Mouse (Mus musculus): Measurements from ENCODE around the gene Dnajc16.
A peak's percentile ranks its signal among the peaks of the same experiment; 100 is the strongest.

Gene Dnajc16

DNA sequence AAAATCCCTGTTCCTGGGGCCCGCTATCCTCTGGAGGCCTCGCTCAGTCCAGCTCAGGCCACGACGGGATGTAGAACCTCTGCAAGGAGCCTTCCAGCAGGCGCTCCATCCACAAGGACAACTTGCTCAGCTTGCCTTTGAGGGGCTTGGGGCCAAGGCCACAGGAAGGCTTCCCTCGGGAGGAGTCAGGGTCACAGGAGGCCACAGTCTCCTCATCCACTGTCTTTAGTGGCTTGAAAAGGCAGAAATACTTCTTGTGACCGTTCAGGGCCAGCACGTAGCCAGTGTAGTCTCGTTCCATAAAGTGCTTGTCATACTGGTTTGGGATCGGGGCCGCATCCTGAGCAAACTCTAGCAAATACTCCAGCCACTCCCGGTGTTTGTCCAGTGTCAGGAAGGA, 27.3 kb downstream of the Dnajc16 start:
- DNase-seq (ENCODE audit: low read depth, low spot score): no peak

DNA sequence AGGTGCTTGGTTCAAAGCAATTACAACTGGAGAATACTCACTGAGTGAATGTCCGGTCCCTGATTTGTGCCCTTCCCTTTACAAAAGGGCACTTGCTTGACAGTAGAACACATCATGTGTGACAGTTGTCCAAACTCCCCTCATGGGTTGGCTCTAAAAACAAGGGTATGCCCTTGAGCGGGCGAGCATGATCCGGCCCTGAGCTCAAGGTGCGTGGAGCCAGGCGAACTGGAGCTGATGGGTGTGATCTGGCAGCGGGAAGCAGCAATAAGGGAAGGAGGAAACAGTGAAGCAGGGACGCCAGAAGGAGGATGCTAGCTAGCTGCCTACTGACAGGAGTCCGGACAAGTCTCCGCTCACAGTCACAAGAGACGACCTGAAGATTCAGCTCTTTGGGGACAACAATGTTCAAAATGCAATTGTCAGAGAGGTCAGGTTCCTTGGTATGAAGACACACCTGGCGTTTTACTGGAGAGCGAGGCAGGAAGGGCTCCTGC, 28.6 kb downstream of the Dnajc16 start:
- DNase-seq (ENCODE audit: low read depth, low spot score): no peak

DNA sequence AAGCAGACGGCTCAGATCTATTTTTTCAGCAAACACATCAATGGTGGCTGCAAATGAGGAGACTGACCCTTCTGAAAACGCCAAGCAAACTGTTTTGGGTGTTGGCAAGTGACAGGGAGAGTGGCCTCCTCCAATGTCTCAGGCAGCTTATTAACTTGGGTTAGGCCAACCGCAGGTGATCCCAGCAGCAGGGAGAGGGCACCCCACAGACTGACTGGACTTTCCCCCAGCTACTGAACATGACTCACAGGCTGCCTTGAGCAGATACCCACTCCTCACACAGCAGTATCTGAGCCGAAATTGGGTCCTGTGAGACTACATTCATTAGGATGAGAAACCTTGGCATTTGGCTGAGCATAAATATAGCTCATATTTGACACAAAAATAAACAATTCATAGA, 29.8 kb downstream of the Dnajc16 start:
- no peak for DNase-seq (ENCODE audit: low read depth, low spot score)

DNA sequence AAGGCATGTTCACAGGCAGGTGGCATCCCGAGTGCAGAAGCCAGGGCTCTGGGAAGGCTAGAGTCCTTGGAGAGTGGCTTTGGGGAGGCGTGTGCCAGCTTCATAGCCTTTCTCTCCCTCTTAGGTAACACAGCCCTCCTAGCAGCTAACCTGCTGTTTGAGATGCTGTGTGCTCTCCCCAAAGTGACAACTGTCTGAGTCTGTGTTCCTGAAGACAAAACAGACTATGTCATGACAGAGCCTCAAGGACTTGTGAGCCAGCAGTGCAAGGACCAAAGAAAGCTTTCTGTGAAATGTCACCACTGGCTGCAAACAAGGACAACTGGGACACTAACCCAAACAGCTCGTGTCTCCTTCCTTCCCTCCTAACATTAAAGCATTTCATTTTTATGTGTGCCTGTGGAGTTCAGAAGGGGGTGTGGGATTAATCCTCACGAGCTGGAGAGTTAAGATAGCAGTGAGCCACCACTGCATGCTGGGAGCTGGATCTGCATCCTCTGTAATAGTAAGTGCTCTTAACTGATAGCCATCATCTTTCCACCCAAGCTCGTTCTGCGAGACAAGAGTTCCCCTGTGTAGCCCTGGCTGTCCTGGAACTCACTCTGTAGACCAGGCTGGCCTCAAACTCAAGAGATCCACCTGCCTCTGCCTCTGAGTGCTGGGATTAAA, 31.7 kb downstream of the Dnajc16 start:
- no peak for DNase-seq (ENCODE audit: low read depth, low spot score)

DNA sequence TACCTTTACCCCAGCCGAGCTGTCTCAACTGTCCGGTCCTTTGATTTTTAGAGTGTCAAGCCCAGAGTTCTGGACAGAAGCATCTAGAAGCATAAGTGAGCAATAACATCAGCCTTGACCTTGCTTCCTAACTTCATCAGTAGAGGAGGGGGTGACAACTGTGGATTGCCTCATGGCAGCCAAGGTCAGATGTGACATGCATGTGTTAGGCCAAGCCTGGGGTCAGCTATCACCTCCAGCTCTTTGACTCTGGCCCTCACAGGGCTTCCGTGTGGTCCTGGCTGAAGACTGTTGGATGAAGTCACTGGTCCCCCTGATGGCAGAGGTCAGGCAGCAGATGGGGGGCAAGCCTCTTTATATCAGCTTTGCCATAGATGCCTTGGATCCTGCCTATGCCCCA, 33.6 kb downstream of the Dnajc16 start:
- no peak for DNase-seq (ENCODE audit: low read depth, low spot score)

DNA sequence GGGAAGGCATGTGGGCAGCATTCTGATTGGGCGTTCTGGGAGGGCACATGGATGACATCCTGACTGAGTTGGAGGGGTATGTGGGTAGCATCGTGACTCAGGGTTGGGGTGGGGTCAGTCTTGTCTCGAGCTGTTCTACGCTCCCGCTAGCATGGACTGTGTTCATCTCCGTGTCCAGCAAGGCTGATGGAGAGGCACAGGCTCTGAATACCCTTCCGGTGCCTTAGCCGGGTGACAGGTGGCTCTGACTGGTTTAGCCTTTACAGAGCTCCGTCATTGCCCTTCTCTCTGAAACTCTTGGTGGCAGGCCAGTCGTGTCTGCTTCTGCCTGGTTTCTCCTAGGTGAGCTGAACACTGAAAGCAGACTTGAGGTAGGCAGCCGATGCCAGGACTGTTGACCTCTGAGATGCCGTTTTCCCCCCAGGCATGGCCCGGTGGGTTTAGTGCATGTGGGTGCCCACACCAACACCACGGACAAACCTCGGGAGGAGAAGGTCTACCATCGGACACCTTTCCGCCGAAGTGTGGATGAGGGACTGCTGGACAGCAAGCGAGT, 35.3 kb downstream of the Dnajc16 start:
- DNase-seq (ENCODE audit: low read depth, low spot score): no peak

DNA sequence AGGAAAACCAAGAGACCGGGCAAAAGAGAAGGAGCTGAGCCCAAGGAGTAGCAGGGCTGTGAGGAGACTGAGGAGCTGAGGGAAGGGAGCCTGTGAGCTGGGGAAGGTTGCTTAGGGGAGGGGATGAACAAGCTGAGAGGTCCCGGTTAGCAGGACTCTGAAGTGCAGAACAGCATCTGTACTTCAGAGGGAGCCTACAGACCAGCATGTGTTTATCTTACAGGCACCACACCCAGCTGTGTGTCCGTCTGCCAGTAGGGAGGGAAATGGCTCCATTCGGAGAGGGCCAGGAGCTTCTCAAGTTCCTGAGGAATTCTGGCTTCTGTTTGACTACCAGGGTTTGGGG, 38.7 kb downstream of the Dnajc16 start:
- DNase-seq (ENCODE audit: low read depth, low spot score): peak; percentile 12

DNA sequence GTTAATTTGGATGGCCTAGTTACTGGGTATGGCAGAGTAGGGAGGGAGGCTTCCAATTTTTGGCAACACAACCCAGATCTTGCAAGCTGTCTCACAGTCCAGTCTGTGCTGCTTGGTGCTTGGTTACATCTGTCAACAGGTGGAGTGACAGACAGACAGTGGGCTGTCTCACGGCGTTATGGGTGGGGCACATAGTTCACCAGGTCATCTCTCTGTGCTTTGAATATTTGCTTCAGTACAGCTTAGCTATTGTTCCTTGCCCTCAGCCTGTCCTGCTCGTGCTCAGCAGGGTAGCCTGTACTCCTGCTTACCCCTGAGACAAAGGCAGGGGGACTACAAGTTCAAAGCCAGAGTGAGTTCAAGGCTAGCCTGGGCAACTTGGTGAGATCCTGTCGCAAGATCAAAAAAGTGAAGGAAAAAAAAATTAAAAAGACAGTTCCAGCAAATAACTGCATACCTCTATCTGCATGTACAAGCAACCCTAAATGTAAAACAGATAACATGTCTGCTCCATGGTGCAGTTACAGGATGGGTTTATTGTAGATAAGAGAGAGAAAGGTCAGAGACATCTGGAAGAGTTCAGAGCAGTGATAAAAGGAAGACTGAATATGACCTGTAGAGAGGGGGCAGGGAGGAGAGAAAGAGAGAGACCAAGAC, 39.2 kb downstream of the Dnajc16 start:
- DNase-seq (ENCODE audit: low read depth, low spot score): no peak

DNA sequence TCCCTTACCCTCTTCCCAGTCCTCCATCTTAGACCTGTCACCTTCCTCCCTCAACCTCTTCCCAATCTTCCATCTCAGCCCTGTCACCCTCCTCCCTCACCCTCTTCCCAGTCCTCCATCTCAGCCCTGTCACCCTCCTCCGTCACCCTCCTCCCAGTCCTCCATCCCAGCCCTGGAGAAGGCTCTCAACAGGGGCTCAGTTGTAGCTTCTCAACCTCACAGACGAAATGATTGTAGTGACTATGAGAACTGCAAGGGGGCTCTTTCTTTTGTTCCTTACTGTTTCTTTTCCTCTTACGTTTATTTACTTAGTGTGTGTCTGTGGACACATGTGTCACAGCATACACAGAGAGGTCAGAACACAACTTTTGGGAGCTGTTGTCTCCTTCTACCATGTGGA, 39.9 kb downstream of the Dnajc16 start:
- DNase-seq (ENCODE audit: low read depth, low spot score): no peak

DNA sequence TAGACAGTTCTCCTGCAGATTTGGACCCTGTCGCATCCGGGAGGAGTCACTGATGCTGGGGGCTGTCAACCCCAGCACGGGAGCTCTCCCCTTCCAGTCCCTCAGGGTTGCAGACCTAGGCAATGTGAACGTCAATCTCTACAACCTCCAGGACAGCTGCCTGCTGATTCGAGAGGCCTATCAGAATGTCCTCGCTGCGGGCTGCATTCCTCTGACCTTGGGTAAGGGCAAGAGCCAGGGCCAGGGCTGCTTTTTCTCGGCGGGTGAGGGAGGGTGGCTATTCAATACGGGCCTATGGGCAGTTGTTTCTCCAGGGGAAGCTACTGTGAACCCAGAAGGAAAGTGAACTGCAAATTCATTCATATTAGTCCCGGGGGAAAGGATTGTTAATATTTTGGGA, 41.2 kb downstream of the Dnajc16 start:
- DNase-seq (ENCODE audit: low read depth, low spot score): peak; percentile 16

DNA sequence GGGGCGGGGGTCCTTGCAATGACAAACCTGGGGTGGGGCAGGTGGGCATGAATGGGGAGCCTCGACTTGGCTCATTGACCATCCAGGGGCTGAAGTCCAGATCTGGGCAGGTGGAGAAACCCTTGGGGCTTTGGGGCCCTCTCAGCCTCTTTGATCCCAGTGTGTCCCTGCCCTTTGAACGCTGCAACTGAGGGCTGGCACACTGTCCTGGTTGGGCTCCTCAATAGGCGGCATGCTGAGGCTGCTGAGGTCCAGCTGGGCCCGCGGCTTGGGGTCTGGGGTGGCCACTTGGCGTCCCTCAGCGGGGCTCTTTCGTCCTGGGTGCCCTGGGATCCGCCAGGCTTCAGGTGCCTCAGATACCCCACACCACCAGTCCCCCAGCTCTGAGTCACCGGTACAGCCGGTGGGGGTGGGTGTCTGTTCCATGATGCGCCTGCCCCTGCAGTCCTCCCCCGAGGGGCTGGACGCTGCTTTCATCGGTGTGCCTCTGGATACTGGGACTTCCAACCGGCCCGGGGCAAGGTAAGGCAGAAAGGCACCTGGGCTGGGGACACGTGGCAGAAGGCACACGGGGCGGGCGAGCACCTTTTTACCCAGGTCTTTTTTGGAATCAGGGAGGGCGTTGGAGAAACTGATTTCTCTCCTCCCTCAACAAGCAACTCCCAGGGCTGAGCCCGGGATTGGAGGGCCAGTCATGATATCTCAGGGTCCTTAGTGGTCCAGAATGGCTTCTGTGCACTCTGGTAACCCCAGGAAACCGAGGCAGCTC, 44.0 kb downstream of the Dnajc16 start, which contains the start of gene Agmat:
Agmat (plus strand) TSS at position 95 of the 769 bp plus-strand sequence.
- DNase-seq (ENCODE audit: low read depth, low spot score): no peak

DNA sequence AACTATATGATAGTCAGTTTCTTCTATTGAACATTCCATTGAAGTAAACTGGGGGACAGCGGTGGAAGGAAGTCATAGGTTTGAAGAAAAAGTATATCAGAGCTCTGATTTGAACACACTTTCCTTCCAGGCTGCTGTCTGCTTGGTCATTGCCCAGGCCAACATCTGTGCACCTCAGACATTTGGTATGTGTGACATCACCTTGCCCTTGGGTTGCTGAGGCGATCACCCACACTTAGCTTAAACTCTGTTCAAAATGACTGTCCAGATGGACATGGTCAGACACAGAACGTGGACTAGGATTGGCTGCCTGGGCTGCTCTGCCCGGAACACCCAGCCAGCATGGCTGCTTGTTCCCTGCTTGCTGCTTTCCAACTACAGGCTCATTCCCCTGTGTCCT, 48.4 kb downstream of the Dnajc16 start:
- DNase-seq (ENCODE audit: low read depth, low spot score): no peak

DNA sequence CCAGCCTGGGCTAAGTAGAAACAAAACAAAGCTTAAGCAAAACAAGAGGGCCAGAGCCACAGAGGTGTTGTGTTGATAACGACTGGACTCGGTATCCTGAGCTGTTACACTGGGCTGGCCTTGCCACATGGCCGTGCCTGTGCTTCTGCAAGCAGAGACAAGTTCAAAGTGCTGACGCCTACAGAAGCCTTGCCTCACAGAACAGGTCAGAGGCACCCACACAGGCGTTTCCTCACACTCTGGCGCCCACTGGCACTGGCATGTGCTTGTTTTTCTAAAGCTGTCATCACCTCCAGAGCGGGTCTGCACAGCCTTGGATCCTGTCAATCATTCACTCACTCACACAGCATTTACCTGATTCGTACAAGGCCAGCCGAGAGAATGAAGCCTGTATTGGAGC, 48.9 kb downstream of the Dnajc16 start:
- DNase-seq (ENCODE audit: low read depth, low spot score): no peak

DNA sequence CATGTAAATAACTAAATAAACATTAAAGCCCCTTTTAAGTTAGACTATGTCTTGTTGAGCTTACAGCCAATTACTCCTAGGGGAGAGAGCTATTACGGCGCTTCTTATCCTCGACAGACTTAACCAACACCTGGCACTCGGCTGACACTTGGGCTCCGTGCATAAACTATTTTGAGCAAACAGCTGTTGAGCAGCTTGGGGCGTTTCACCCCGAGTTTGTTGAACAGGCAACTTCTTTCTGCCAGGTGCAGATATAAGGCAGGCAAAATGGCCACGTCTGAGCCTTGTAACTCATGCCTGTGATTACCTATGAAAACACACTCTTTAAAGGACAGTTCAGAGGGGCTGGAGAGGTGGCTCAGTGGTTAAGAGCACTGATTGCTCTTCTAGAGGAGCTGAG, 52.7 kb downstream of the Dnajc16 start:
- no peak for DNase-seq (ENCODE audit: low read depth, low spot score)

DNA sequence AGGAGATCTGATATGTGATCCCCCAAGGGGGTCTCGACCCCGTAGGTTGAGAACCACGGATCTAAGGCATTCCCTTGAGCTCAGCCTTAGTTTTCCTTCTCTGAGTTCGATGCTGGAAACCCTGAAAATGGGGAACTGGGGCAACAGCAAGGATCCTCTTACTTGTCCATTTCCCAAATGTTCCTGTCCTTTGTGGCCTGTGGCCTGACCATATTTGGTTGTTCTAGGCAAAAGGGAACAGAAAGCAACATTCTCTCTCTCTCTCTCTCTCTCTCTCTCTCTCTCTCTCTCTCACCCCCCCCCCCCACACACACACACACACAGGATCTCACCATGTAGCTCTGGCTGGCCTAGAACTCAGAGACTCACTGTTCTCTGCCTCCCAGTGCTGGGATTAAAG, 53.9 kb downstream of the Dnajc16 start:
- DNase-seq (ENCODE audit: low read depth, low spot score): no peak

DNA sequence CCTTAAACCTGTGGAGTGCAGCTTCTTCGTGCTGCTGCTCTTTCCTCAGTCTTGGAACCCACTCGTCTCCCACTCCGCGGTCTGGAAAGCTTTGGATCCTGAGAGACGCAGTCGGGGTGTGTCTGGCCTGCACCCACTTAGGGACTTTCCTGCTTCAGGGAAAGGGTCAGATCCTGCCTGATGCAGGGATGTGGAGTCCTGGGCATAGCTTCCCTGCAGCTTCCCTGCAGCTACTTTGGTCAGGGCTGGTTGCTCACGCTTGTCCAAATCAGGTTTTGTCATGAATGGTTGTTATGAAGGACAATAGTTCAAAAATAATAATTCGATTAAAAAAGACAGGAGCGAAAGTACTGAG, 55.5 kb downstream of the Dnajc16 start:
- DNase-seq (ENCODE audit: low read depth, low spot score): no peak

DNA sequence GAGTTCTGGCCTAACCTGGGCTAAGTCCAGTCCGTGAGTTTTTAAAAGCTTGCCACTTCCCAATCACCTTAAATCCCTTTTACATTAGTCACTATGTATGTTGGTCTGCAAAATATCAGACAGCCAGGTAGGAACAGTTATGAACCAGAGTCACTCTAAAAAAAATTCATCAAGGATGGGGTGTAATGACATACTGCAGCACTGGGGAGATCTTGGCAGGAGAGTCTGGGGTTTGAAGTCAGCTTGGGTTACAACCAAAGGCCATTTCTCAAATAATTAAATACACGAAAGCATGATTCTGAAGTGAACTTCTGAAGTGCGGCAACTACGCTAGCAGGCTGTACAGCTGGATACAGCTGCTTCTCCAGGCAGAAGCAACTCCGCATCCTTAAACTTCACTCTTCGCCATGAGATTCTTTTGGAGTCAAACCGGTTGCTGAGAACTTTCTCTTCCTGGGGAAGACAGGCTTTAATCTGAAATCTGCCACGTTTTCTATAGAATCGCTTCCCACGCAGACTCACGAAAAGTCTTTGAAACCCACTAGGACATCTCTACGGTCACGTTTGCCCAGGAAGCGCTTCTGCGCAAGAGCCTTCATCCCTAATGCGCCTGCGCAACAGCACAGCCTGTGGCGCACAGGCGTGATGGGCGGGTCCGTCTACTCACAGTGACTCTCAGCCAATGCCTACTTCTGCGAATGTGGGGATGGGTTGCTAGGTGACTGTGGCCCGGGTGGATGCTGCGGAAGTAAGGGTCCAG, 56.1 kb downstream of the Dnajc16 start:
- DNase-seq (ENCODE audit: low read depth, low spot score): peak; percentile 97

DNA sequence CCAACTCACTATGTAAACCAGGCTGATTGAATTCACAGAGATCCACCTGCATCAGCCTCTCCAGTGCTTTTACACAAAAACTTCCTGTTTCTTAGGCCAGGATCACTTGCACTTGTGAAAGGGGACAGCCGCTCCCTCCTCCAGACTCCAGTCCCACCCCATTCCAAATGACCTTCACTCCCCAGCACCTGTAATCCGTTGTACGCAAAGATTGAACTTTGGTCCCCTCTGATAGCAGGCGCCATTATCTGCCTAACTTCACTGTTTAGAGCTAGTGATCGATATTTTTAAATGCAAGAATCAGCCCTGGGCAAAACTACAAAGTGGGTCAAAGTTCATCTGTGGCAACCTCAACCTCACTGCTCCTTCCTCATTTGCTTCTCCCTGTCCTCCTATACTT, 59.0 kb downstream of the Dnajc16 start:
- no peak for DNase-seq (ENCODE audit: low read depth, low spot score)

DNA sequence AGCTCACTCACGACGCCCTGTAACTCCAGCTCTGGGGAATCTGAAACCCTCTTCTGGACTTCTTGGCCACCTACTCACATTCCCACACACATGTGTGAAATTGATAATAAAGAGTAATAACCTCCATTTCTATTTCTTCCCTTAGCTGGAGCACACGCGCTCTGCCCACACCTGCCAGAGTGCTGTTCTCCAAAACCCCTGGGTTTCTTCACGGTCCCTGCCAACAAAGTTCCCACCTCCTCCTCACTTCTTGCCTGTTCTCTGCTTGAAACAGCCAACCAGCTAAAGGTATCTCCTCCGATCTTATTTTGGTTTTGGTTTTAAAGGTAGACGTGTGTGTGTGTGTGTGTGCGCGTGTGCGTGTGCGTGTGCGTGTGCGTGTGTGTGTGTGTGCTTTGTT, 60.3 kb downstream of the Dnajc16 start:
- DNase-seq (ENCODE audit: low read depth, low spot score): no peak

DNA sequence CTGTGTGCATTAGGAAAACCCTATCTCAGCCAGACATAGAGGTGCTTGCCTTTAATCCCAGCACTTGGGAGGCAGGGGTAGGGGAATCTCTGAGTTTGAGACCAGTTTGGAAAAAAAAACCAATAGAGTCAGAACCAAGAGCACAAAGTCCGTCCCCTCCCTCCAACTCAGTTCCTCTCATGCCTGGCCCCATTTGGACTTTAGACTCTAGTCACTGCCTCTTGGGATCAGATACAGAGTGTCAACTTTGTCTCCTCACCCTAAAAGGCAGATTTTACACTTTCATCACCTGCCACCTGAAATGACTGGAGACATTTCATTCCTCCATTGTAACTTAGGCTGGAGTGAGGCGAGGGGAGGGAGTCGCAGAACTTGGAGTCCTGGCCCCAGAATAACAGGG, 61.5 kb downstream of the Dnajc16 start:
- no peak for DNase-seq (ENCODE audit: low read depth, low spot score)

DNA sequence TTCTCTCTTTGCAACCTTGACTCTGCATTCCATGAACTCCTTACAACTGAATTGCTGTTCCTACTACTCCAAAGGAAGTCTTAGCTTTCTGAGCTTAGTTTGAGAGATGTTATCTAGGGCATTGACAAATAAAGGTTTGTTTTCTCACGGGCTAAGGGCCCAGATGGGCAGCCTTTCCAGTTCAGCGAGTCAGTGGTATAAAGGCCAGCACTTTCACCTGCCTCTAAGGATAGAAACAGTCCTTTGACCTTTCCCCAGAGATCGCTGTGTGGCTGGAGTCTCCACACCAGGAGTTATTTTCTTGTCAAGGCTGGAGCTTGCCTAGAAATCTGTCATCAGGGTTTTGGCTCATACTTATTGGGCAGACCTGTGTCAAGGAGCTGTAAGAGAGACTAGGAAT, 65.0 kb downstream of the Dnajc16 start:
- DNase-seq (ENCODE audit: low read depth, low spot score): no peak

DNA sequence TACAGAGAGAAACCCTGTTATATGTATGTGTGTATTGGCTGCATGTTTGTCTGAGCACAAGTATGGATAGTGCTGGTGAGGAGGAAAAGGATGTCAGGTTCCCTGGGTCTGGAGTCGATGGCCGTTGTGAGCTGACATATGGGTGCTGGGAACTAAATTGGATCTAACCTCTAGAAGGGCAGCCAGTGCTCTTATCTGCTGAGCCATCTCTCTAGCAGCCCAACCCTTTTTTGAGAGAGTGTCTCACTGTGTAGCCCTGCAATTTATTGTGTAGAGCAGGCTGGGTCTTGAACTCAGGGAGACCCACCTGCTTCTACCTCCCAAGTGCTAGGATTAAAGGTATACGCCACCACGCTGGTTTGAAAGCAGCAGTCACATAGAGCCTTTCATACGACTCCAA, 65.5 kb downstream of the Dnajc16 start:
- no peak for DNase-seq (ENCODE audit: low read depth, low spot score)
